Mouse (Mus musculus): Measurements from ENCODE around the gene Rnf7. TPM values are rescaled to one million over a fixed set of nuclear protein-coding genes. Genes with fewer than 3 reads are reported as not detected.

The Rnf7 gene
- total RNA-seq, 2 experiments from 2014 or later: 58.2 to 58.6 TPM

DNA sequence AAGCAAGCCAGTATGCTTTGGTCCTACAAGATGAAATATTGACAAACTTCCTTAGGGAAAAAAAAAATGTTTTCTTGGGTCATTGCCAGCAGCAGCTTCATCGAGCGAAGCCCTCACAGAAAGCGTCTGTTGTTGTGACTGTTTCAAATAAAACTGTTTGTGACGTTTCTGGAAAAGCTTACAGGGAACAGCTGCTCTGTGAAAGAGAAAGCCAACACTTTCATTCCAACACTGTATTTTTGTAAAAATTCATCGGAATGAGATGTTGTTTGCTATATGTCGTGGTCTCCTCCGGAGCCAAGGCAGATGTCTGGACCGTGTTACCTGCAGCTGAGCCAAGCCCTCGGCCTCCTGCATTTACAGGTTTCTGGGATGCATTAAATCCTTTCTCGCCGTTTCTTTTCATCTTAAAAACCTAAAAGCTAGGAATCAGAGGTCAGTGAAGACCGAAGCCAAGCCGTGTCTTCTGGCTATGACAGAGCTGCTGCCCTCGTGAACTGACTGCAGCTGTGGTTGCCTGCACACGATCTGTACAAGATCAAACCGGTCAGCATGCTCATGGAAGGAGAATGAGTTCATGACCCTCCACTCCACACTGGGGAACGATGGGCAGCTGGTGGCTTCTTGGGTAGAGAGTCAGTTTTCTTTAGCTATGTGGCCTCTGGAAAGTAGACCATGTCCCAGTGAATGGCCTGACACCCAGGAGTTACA, 50.0 kb downstream of the Rnf7 start:
- DNase-seq (ENCODE audit: low spot score in 2 of 2): peak; percentile 42 to 80
- intact Hi-C loops (cut with DNase I): no loop called here

DNA sequence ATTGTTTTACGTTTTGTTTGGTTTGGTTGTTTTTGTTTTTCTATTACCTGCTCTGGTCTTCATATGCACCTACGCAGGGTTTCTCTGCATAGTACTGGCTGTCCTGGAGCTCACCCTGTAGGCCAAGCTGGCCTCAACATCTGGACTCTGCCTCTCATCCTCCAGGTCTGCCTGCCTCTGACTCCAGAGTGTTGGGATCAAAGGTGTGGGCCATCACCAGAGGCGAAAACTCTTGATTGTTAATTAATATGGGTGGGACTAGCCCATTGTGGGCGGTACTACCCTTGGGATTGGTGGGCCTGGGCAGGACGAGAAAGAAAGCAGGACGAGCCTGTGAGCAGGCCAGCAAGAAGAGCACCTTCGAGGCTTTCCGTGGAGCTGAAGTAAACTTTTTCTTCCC, 54.4 kb downstream of the Rnf7 start:
- intact Hi-C loops (cut with DNase I): no loop called here
- DNase-seq (ENCODE audit: low spot score in 2 of 2): no peak

Other genes starting within 250 kb of the Rnf7 start
- gene Atp1b3, start 114.2 kb downstream of the Rnf7 start, total RNA-seq (2021): 10 to 100 TPM; 80.7 to 95.5 TPM
- gene Gm28729, start 46.6 kb upstream of the Rnf7 start, total RNA-seq (2021): under 1 TPM; 0.18 to 0.27 TPM
- 10 to 100 TPM; 33.6 to 33.7 TPM for gene Rasa2, start 152.9 kb upstream of the Rnf7 start, total RNA-seq (2021)